12 mouse cellular contexts compared by ENCODE assay signal in the genomic region with DNA sequence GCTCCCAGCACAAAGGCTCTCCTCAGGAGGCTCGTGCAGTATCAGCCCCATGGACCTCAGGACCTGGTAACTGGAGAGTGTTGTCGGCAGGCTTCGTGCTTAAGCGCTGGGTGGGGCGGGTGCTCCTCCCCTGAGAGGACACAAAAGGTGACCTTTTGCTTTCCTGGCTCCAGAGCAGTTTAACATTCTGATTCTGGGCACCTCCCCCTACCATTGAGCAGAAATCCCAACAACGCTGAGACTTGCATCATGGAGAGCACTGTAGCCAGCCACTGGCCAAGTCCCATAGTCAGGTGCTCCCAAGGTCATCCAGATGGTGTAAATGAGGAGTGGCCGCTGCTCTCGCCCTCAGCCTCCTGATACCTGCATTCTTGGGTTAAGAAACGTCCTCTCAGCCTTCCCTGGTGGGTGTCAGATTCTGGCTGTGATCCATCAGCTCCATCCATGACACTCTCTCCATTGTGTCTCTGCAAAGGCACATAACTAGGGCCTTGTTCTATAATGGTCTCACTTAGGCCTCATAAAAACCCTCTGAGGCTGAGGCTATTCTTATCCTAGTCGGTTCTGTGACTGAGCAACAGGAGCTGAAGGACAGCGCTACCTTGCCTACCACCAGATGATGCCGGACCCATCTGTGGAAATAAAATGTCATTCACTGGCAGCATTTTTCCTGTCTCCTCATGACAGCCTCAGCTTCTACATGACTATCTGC. TPM values are rescaled to one million over a fixed set of nuclear protein-coding genes. Genes with fewer than 3 reads are reported as not detected.
A peak's percentile ranks its signal among the peaks of the same experiment; 100 is the strongest.
DNase-seq lines count a peak whose midpoint lies in the region; ATAC-seq and TF ChIP-seq lines count a peak whose summit lies in the region.
"Had no signal": no experiment of that assay in that cellular context is flagged by ENCODE, and none has a peak within 500 bp of the region (broad histone marks: within the 10 kb centered on the region; RNA-seq: fewer than 3 reads in every experiment).

No protein-coding gene starts in this region.

- H3K36me3 ChIP-seq in kidney, adult 2 months (ENCODE audit: control insufficient read depth, insufficient read depth, low read length): no peaks in the 10 kb centered on the region
- no peaks in the 10 kb centered on the region for H3K36me3 ChIP-seq in heart, postnatal 0 days (replicated peaks; ENCODE audit: control insufficient read depth, insufficient read depth, low read length)
- no peaks in the 10 kb centered on the region for H3K36me3 ChIP-seq in myocyte (ENCODE audit: control insufficient read depth, insufficient read depth)
- H3K36me3 ChIP-seq: hindbrain, embryonic 15.5 days; lung, embryonic 15.5 days had no signal

- H3K4me3 ChIP-seq in kidney, adult 2 months (ENCODE audit: insufficient read depth, low read depth, low read length): no peak overlapping the region
- H3K4me3 ChIP-seq in heart, postnatal 0 days (ENCODE audit: low read depth, low read length): no peak overlapping the region
- H3K4me3 ChIP-seq in myocyte: no peak overlapping the region
- H3K4me3 ChIP-seq: hindbrain, embryonic 15.5 days; lung, embryonic 15.5 days had no signal

- no peak for TF ChIP-seq CTCF in kidney, adult 2 months (conservative IDR thresholded peaks at IDR 0.05; ENCODE audit: insufficient read depth, insufficient read length, low read depth, low read length)
- no peak for TF ChIP-seq CTCF in heart, postnatal 0 days (IDR thresholded peaks at IDR 0.05; ENCODE audit: low read depth)

- no peak overlapping the region for H3ac ChIP-seq in myocyte (ENCODE audit: control insufficient read depth, insufficient read length)

- peaks cover 23% of the 10 kb centered on the region for H3K4me1 ChIP-seq in kidney, adult 2 months (ENCODE audit: control insufficient read depth, insufficient read depth, low read length)
- H3K4me1 ChIP-seq in heart, postnatal 0 days (ENCODE audit: control insufficient read depth, insufficient read depth): peaks cover 27% of the 10 kb centered on the region

- no peaks in the 10 kb centered on the region for H3K79me2 ChIP-seq in myocyte (ENCODE audit: control insufficient read depth, insufficient read depth)

- peak; percentile 77 for TF ChIP-seq EP300 in heart, postnatal 0 days (IDR thresholded peaks at IDR 0.05; ENCODE audit: low read depth)

- 43% methylated on average over 12 of the region's 12 CpGs for WGBS in kidney, adult 2 months
- WGBS in heart, postnatal 0 days: 25% methylated on average over 12 of the region's 12 CpGs

- H3K9me3 ChIP-seq in heart, postnatal 0 days (replicated peaks; ENCODE audit: control insufficient read depth, low read length): no peaks in the 10 kb centered on the region
- H3K9me3 ChIP-seq: hindbrain, embryonic 15.5 days; lung, embryonic 15.5 days had no signal

- H3K4me2 ChIP-seq in heart, postnatal 0 days (ENCODE audit: low read depth, low read length): peak overlapping the region; percentile 1; the same call in 1 of the 2 replicates
- H3K4me2 ChIP-seq in myocyte (ENCODE audit: low read depth): peak overlapping the region; percentile 34
- H3K4me2 ChIP-seq: hindbrain, embryonic 15.5 days; lung, embryonic 15.5 days had no signal

- no peak for TF ChIP-seq POLR2A in kidney, adult 2 months (IDR thresholded peaks at IDR 0.05; ENCODE audit: low read depth, low read length)
- no peak for TF ChIP-seq POLR2A in myocyte (IDR thresholded peaks at IDR 0.05; ENCODE audit: insufficient read length, low read depth)

- ATAC-seq in heart, postnatal 0 days (ENCODE audit: insufficient read depth, low read depth): peak; percentile 85

- peak; percentile 70 for DNase-seq in kidney, adult 2 months
- no peak for DNase-seq in kidney, postnatal 10 days
- peak; percentile 81 for DNase-seq in WW6 (ENCODE audit: low read depth, low spot score)
- peak; percentile 94 for DNase-seq in heart, postnatal 0 days (ENCODE audit: low spot score)
- DNase-seq in B cell, adult 2 months: no peak
- DNase-seq in urinary bladder, postnatal 25 days (ENCODE audit: low spot score): no peak
- no peak for DNase-seq in ovary, adult 18-20 months (ENCODE audit: low spot score)
- DNase-seq: thymus, adult 2 months had no signal

- H3K27me3 ChIP-seq in kidney, adult 2 months (replicated peaks; ENCODE audit: control insufficient read depth, insufficient read depth, low read length): no peaks in the 10 kb centered on the region
- H3K27me3 ChIP-seq in heart, postnatal 0 days (ENCODE audit: control insufficient read depth, insufficient read depth, low read length): no peaks in the 10 kb centered on the region
- no peaks in the 10 kb centered on the region for H3K27me3 ChIP-seq in myocyte (ENCODE audit: control insufficient read depth, insufficient read depth, insufficient read length)
- H3K27me3 ChIP-seq: CH12.LX; hindbrain, embryonic 15.5 days; lung, embryonic 15.5 days had no signal

- peak overlapping the region; percentile 48 for H3K27ac ChIP-seq in kidney, adult 2 months (ENCODE audit: insufficient read depth, low read depth, low read length)
- H3K27ac ChIP-seq in heart, postnatal 0 days (ENCODE audit: low read depth): peak overlapping the region; percentile 98
- H3K27ac ChIP-seq: hindbrain, embryonic 15.5 days; lung, embryonic 15.5 days had no signal

- H3K9ac ChIP-seq in heart, postnatal 0 days (replicated peaks; ENCODE audit: low read depth, low read length): no peak overlapping the region
- H3K9ac ChIP-seq: hindbrain, embryonic 15.5 days; lung, embryonic 15.5 days had no signal

TF ChIP-seq in myocyte, 11 proteins besides CTCF, POLR2A, EP300 and RAD21:
- TF ChIP-seq USF1 (IDR thresholded peaks at IDR 0.05; ENCODE audit: low read depth) (no peak), REST (IDR thresholded peaks at IDR 0.05; ENCODE audit: insufficient read depth, insufficient read length) (no peak), MYOG (IDR thresholded peaks at IDR 0.05; ENCODE audit: control insufficient read depth in 1 of 3, insufficient read depth in 1 of 3, insufficient read length in 2 of 3, low read depth in 2 of 3) (no peak), POLR2AphosphoS2 (IDR thresholded peaks at IDR 0.05; ENCODE audit: insufficient read length, low read depth) (no peak), TCF12 (IDR thresholded peaks at IDR 0.05; ENCODE audit: insufficient read depth, poor library complexity, severe bottlenecking) (no peak), TCF3 (IDR thresholded peaks at IDR 0.05; ENCODE audit: insufficient read length, low read depth) (no peak), E2F4 (IDR thresholded peaks at IDR 0.05; ENCODE audit: insufficient read depth) (no peak), MAX (IDR thresholded peaks at IDR 0.05; ENCODE audit: low read depth) (no peak), CEBPB (IDR thresholded peaks at IDR 0.05; ENCODE audit: insufficient read depth, poor library complexity, severe bottlenecking) (no peak), SRF (IDR thresholded peaks at IDR 0.05; ENCODE audit: control insufficient read depth, insufficient read length, low read depth) (no peak), MYOD1 (IDR thresholded peaks at IDR 0.05; ENCODE audit: control insufficient read depth in 1 of 3, insufficient read length in 2 of 3, low read depth in 2 of 3) (no peak)

RNA-seq across cellular contexts. Expression of a gene that starts 15.3 kb away (rescaled TPM):
- polyA plus RNA-seq in kidney, adult 2 months (2012; rRNA removed): 651 and 688 TPM in 2 replicates
- total RNA-seq in heart, postnatal 0 days (2014; rRNA removed; ENCODE audit: low replicate concordance): 3,422 and 3,660 TPM in 2 replicates
- 2,757 and 2,826 TPM in 2 replicates for polyA plus RNA-seq in heart, postnatal 0 days (2015; fragmentation: Nextera tagmentation; extraction: Ambion mirVana)
- polyA plus RNA-seq in myocyte (2012; fragmentation: generic; extraction: Trizol): 159 TPM

RNA-seq across cellular contexts. Expression of a gene that starts 56.1 kb away (rescaled TPM):
- polyA plus RNA-seq in kidney, adult 2 months (2012; rRNA removed): 24.4 and 26.3 TPM in 2 replicates
- total RNA-seq in heart, postnatal 0 days (2014; rRNA removed; ENCODE audit: low replicate concordance): 17.5 and 24.2 TPM in 2 replicates
- polyA plus RNA-seq in heart, postnatal 0 days (2015; fragmentation: Nextera tagmentation; extraction: Ambion mirVana): 10.5 and 11.7 TPM in 2 replicates
- polyA plus RNA-seq in myocyte (2012; fragmentation: generic; extraction: Trizol): 11.4 TPM

Comparison
In these comparisons a context has a peak if more than half of its experiments do, and no peak if none do; other contexts are left out.
1. DNase-seq: peak in kidney, adult 2 months (single experiment), WW6 (single experiment) and heart, postnatal 0 days (single experiment); none in kidney, postnatal 10 days (single experiment), B cell, adult 2 months (0 of 2), urinary bladder, postnatal 25 days (single experiment) and ovary, adult 18-20 months (single experiment).